3 mouse cellular contexts compared by ENCODE assay signal in genomic region chr13:5413009-5413408, GRCm38 (mm10).
A peak's percentile ranks its signal among the peaks of the same experiment; 100 is the strongest.
DNase-seq lines count a peak whose midpoint lies in the region; ATAC-seq and TF ChIP-seq lines count a peak whose summit lies in the region.
"Not testable (repeated sequence)": the region's sequence is repeated elsewhere in the genome, so short reads cannot be mapped to it uniquely, and the experiment has no call there.

No protein-coding gene starts in this region.

- not testable (repeated sequence) for H3K27me3 ChIP-seq in lung, embryonic 16.5 days (ENCODE audit: control insufficient read depth, insufficient read depth, low read depth, low read length)

- peak; percentile 80 for DNase-seq in heart, adult 11 months

- not testable (repeated sequence) for TF ChIP-seq CTCF in embryonic fibroblast, embryonic 13.5 days (IDR thresholded peaks at IDR 0.05; ENCODE audit: borderline replicate concordance, insufficient read depth, low read length)

- peak overlapping the region; percentile 100; the same call in 1 of the 2 replicates for H3K27ac ChIP-seq in embryonic fibroblast, embryonic 13.5 days (ENCODE audit: insufficient read depth, low read length)
- not testable (repeated sequence) for H3K27ac ChIP-seq in lung, embryonic 16.5 days (ENCODE audit: low read length)

- not testable (repeated sequence) for H3K4me2 ChIP-seq in lung, embryonic 16.5 days (ENCODE audit: low read depth, low read length)

- not testable (repeated sequence) for H3K4me1 ChIP-seq in embryonic fibroblast, embryonic 13.5 days (ENCODE audit: control insufficient read depth, insufficient read depth, low read length); lung, embryonic 16.5 days (replicated peaks; ENCODE audit: control insufficient read depth, insufficient read depth, low read length)

- H3K9me3 ChIP-seq in lung, embryonic 16.5 days (ENCODE audit: control insufficient read depth, low read length), result not testable (repeated sequence)

- not testable (repeated sequence) for H3K9ac ChIP-seq in lung, embryonic 16.5 days (ENCODE audit: low read length)

- not testable (repeated sequence) for H3K4me3 ChIP-seq in embryonic fibroblast, embryonic 13.5 days (ENCODE audit: insufficient read depth, low read length); lung, embryonic 16.5 days (ENCODE audit: low read length)

- peak; percentile 82 for ATAC-seq in lung, embryonic 16.5 days (ENCODE audit: low read depth)

- not testable (repeated sequence) for H3K36me3 ChIP-seq in lung, embryonic 16.5 days (ENCODE audit: control insufficient read depth, insufficient read depth, low read length)

- TF ChIP-seq POLR2A in embryonic fibroblast, embryonic 13.5 days (IDR thresholded peaks at IDR 0.05; ENCODE audit: low read depth, low read length), result not testable (repeated sequence)
